Mouse (Mus musculus) embryonic stem cell, embryonic (primary cell): ENCODE measurements around the gene Adgrl4.

Source experiments
- CTCF ChIA-PET, 4 experiments: fragments of 300-600 bp in 2 of 4; fragments of 350-600 bp in 2 of 4; sonication (Branson Sonifier 250); formaldehyde crosslinking; loops; one replicate each; lab custom pipeline; 2022; ENCODE audit warnings: inconsistent platforms in 2 of 4; lab: Charles Lee
- POLR2A ChIA-PET, 4 experiments: fragments of 300-600 bp in 2 of 4; fragments of 350-600 bp in 2 of 4; sonication (Branson Sonifier 250); formaldehyde crosslinking; loops; one replicate each; lab custom pipeline; 2022; ENCODE audit warnings: antibody characterized with exemption in 4 of 4, inconsistent platforms in 1 of 4; lab: Charles Lee

Gene Adgrl4

DNA sequence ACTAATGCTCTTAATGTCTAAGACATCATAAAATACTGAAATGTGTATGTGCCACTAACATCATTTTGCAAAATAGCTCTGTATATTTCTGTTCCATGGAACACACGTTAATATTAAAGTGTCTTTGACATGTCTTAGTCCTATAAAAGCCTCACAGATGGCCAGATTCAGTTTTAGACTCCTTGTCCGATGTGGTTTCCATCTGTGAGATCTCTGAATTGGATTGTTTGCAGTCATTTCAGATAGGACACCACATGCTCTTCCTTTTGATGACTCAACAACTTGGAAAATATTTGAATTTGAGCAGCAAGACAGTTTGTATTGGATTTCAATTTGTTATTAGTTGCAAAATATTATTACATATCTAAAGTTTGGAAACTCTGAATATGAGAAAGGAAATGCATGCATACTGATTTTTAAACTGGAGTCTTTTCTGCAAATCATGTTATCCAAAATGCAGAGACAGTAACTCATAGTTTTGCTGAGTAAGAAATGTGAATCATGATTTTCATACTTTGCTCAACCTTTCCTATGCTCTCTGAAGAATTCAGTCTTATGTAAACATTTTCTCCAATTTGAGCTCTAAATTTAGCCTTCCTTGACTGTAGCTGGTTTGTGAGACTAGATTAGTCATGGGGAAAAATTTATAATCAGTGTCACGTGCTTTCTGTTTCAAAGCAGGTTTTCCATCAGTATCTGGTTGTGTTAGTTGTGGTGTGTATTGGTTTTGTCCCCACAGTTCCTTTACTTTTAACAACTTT is 21.9 kb downstream of the Adgrl4 start:
- POLR2A ChIA-PET, result no interaction called here
- CTCF ChIA-PET, result no interaction called here

DNA sequence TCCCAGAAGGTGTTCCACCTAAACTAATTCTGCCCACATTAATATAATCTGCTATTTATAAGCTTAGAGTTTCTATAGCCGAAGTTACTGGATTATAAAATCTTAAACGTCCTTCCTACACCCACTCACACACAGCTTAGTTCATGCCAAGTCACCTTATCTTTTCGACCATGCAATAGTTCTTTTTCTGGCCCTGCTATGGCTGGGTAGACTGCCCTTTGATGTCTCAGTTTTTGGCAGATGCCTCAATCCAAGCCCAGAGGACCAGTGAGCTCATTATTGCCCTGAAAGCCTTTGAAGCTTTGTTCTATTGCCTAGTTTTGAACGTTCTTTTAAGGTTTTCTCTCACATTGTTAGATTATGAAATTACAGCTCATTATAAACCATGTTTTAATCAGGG is 27.5 kb downstream of the Adgrl4 start:
- ChIA-PET CTCF (no interaction called here), POLR2A (no interaction called here)

DNA sequence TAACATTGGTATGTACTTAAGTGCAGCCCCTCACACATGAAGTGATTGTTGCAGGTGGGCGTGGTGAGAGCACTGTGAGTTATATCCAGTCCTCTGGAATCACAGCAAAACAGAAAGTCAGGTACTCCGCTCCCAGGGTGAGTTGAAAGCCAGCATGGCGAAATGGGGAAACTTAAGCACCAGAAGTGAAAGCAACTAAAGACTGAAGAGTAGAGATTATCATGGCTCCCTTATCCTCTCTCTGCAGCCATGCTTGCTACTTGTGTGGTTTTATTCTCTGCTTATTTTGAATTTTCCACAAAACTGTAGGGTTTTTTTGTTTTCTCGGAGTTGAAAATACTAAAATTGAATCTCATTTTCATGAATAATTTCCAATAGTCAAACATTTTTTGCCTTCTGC is 51.2 kb downstream of the Adgrl4 start:
- POLR2A ChIA-PET, result no interaction called here
- CTCF ChIA-PET, result no interaction called here

DNA sequence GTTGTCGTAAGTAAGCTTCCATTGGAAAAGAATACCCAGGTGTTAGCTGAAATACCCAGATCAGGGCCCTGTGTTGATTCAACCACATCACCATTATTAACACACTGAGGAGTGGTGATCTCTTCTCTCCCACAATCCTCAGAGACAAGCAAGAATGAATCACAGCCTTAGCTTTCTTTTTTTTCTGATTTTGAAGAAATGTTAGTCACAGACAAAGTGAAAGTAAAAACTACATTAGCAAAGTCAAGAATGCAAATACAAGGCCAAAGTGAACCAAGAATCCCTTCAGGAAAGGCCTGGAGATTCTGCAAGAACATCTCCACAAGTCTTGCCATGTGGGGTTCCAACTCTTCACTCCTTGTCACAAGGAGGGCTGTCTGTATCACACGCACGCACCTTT is 67.9 kb downstream of the Adgrl4 start:
- POLR2A ChIA-PET, result no interaction called here
- CTCF ChIA-PET, result no interaction called here

DNA sequence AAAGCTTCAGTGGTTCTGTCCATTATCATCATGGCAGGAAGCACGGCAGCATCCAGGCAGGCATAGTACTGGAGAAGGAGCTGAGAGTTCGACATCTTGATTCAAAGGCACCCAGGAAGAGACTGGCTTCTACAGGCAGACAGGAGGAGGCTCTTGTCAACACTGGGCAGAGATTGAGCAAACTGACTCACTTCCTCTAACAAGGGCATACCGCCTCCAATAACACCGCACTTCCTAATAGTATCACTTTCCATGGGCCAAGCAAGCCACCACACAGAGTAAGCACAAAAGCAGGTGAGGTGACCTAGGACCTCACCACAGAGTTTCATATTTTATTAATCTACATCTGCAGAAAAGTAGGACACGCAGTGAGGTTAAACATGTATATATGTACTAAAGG is 73.5 kb downstream of the Adgrl4 start:
- CTCF ChIA-PET, result no interaction called here
- POLR2A ChIA-PET, result no interaction called here

DNA sequence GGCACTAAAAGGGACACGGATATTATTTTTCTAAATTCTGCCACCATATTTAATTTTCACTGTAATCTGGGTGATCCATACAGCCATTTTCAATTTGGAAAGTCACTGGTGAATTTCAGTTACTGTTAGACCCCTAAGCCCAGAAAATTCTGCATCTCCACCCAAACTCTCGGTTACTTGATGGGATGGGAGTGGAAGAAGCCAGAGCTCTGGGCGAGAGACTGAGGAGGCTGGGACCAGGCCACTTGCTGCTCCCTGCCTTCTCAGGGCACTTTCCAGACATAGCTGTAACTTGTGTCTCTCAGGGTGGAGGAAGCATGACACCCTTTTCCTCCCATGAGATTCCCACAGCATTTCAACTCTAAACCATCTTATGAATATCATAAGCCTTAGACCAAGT is 109.5 kb downstream of the Adgrl4 start:
- CTCF ChIA-PET, result no interaction called here

DNA sequence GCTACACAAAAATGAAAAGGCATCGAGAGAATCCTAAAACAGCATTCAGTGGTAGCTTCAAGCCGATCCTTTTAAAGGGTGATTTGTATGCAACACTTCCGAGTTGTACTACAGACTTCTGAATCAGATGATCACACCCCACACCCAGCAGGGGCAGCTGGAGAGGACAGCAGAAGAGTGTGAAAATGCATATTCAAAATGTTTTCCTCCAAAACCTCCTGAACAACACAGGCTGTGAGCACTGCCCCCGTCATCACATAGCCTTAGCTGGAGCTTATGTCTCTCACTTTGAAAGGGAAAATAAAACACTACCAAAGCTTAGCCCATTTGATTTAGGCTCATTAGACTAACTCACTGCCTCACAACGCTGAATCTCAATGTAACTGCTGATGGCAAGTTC is 113.3 kb downstream of the Adgrl4 start:
- ChIA-PET CTCF (no interaction called here), POLR2A (no interaction called here)

More for the DNA sequence above, 109.5 kb downstream of the Adgrl4 start:
- POLR2A ChIA-PET, result no interaction called here

DNA sequence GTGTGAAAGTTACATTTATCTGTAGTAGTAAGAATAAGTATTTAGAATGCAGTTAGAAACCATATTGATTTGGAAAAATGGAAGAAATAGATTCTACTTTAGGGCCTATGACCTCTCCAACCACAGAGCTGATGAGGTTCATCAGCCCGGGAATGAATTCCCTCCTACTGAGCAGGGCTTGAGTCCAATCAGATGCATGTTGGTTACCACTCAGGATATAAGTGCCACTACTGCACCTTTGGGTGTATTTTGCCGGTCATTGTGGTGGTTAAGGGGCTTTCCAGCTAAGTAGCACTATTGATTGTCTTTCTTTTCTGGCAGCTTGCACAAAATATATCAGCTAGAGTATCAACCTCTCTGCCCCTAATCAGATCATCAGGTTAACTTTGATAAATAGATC is 118.9 kb downstream of the Adgrl4 start:
- POLR2A ChIA-PET, result no interaction called here
- CTCF ChIA-PET, result interaction anchor here in 1 of 4 experiments (0.6 kb wide), 1 partner anchor 233 kb away, joined by 3 read pairs; no protein-coding TSS in a partner anchor

DNA sequence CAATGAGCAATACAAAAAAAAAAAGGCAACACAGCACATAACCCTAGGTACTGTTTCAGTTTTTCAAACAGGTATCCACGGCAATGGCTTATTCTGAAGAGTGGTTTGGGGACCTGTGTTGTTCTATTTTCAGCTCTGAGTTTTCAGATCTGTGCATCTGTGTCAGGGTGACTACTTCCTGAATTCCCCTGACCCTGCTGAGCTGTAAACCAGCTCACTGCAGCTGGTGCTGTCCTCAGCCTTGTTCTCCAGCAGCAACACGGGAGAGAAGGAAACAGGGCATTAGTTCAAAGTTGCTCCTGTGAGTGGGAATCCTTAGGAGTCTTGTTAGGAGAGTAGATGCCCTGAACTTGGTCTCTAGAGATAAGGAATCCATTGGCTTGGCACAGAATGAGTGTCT is 119.4 kb downstream of the Adgrl4 start:
- ChIA-PET CTCF (interaction anchor here in 1 of 4 experiments (0.6 kb wide), 1 partner anchor 233 kb away, joined by 3 read pairs; no protein-coding TSS in a partner anchor), POLR2A (no interaction called here)

DNA sequence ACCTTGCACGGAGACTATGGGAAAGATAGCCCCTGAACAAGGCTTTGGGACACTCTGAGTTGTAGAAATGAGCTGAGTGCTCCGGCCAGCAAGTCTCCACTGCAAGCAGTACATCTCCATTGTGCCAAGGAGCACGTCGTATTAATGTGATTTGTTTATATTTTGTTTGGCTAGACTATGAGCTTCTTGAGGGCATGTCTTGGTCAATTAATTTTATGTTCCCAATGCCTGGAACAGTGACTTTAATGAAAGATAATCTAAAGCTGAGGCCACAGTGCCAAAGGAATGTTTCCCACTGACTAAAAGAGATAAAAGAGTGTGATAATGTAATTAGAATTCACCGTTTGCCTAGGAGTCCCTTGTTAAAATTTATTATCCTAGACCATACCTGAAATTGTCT is 119.9 kb downstream of the Adgrl4 start:
- ChIA-PET CTCF (interaction anchor here in 1 of 4 experiments (0.6 kb wide), 1 partner anchor 234 kb away, joined by 3 read pairs; no protein-coding TSS in a partner anchor), POLR2A (no interaction called here)

DNA sequence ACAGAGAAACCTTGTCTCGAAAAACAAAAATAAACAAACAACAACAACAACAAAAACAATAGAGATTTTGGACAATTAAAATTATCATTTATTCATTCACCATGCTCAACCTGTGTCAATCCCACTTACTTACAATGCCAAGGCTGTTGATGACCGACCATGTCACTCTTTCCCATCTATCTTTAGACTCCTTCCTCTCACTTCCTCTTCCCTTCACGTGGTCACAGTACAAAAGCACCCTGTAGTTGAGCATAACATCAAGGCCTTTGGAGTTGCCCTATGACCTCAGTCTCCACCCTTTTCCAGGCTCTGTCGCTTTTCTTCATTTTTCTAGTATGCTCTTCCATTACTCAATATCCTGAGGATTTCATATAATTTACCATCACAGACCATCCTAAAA is 120.7 kb downstream of the Adgrl4 start:
- ChIA-PET POLR2A (no interaction called here), CTCF (no interaction called here)

DNA sequence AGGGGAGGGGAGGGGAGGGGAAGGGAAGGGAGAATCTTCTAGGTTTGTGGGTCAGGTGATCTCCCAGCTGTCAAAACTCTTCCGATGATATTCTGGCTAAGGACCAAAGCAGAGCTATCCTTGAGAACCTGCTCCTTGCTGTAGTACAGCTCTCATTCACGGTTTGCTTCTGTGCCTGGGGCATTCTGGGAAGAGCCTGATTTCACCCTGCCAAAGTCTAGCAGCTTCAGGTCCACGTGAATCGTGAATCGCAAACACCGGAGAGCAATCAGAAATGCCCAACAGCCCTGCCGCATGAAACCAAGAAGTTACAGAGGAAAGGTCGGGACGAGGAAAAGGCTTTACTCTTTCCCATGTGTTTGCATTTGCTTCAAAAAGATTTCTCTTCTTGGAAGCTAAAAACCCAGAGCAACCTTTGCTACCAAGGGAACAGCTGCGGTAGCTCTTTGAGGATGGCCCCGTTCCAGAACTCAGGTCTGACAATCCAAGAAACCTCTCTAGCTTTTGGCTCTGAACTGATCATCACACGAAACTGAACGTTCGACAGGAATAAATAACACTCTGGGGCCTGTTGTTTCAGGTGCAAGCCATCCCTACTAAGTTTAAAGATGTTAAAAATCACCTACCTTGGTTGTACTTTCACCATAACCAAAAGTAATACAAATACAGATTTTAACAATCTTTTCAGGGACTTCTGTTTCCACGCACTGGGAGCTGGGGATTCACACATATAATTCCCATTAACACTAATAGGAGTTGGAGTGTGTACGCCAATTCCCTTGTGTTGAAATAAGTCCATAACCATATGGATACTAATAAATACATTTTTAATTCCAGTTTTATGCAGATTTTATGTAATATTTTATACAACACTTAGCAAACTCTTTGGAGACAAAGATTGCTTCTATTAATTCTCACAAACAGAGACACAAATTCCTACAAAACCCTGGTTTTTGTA is 128.3 kb downstream of the Adgrl4 start:
- POLR2A ChIA-PET, result no interaction called here
- CTCF ChIA-PET, result no interaction called here

DNA sequence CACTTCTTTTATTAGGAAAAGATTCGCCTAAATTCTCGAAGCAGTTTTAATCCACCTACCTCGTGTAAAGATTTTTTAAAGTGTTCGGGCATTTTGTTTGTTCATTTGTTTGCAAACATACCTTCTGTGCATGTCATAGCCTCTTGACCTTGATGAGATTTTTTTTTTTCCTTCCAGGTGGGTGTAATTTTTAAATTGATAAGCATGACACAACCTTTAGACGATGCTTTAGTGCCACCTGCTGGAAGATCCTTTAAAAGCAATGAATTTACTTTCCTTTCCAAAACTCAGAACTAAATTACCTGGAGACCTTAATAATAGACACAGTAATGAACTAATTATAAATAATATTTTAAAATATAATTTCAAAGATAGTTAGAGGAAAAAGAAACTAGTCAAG is 128.9 kb downstream of the Adgrl4 start:
- POLR2A ChIA-PET, result no interaction called here
- CTCF ChIA-PET, result no interaction called here

DNA sequence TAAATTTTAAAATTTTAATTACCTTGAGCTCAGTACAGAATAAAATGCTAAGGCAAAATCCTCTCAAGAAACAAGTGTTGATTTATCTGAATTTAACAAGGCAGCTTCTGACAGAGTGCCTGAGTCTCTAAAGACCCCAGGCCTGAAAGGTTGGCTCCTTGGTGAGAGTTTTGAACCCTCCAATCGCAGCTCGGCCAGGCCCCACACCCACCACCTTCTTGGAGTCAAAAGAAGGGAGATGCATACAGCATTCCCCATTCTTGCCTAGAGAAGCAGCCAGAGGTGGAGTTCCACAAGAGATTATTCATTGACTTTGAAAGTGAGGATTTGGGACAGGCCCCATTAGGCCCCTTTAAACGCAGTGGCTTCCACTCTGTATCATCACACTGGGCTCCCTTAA is 129.9 kb downstream of the Adgrl4 start:
- POLR2A ChIA-PET, result no interaction called here
- CTCF ChIA-PET, result no interaction called here

DNA sequence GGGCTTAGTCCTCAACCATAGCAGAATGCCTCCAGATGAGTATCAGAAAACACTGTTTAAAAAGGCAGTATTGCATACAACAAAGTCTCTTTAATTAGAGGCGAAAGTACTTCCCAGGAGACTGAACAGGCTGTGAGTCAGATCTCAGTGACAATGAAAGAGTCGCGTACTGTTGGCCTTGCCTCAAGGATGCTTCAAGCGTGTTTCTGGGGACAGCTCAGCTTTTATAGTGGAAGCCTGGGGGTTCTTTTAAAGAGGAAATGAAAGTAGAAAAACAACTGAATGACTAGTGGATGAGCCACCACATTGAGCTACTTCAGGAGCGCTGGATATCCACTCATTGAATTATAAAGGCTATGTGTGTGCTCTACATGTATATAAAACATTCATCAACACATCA is 134.4 kb downstream of the Adgrl4 start:
- ChIA-PET CTCF (no interaction called here), POLR2A (interaction anchor here in 1 of 4 experiments (0.6 kb wide), 1 partner anchor 172 kb away, joined by 4 read pairs; no protein-coding TSS in a partner anchor)

DNA sequence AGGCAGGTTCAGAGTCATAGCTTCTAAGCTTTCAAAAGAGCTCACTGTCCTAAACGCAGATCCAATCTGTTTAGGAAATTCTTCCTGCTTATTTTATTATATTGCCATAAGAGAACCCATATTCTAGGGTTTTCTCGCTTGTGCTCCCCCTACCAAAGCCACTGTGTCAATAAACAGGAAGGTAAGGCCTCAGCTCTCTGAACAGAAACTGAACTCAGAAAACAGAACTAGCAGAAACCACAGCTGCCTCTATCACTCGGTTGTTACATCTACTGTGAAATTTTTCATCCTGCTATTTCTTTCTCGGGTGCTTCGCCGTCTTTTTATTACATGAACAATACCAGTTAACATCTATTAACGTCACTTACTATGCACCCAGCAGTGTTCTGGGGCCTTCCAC is 137.6 kb downstream of the Adgrl4 start:
- POLR2A ChIA-PET, result no interaction called here

DNA sequence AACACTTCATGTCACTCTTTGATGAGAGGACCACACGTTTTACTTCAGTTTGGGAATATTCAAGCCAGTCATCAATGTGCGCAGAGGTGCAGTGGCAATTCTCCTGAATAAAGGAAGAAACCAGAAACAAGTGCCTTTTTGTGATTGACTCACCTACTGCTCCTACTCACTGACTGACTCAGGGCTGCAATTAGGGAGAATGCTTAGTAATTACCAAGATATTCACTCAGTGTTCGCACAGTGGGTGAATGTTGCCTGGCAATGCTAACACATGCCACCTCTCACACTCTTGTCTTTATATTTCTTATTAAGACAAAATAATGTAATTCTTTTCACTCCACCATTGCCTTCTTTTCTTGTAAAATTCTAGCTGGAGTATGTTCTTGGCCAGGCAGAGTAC is 138.5 kb downstream of the Adgrl4 start:
- ChIA-PET POLR2A (no interaction called here), CTCF (no interaction called here)

More for the DNA sequence above, 137.6 kb downstream of the Adgrl4 start:
- CTCF ChIA-PET, result no interaction called here

DNA sequence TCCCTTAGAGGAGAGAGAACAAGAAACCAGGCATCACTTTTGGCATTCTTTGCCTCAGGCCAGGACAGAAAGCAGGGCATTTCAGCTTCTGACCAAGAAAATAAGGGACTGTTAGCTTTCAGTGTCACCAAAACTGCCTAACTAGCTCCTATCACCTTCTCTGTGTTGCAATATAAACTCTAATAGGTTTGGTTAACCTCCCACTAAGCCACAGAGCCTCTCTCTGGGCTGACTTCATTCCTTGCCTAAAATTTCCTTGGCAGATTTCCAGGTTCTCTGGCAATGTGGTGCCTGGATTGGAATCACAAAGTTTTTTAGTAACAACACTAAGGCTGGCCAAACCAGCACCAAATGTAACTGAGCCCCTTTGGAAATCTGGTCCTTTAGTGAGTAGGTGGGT is 154.2 kb downstream of the Adgrl4 start:
- ChIA-PET POLR2A (no interaction called here), CTCF (no interaction called here)
